Mouse (Mus musculus): ENCODE measurements around the gene Trim65. TPM values are rescaled to one million over a fixed set of nuclear protein-coding genes. Genes with fewer than 3 reads are reported as not detected.

The Trim65 gene
- polyA plus RNA-seq, 1 experiment from 2014 or later: 2.8 TPM

DNA sequence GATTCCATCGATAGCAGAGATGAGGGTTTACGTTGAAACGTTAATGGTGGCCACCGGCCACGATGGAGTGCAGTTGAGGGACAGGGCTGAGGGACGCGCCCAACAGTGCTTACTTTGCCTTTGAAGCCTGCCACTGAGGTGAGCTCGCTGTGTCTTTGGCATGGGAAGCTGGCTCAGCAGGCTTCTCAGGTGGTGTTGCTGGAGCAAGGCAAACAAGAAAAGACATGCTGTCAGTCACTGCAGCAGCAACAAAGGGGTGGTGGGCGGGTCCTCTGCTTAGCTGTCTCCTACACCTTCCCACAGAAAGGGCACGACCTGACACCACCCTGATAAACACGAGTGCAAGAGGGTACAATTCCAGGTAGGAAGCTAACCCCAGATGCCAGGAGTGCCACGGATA is 30.4 kb upstream of the Trim65 start:
- peaks cover 85% of the 10 kb centered on the region for H3K36me3 ChIP-seq
- no peaks in the 10 kb centered on the region for H3K9me3 ChIP-seq
- H3K4me2 ChIP-seq: no peak overlapping the region
- H3K4me1 ChIP-seq: peaks cover 12% of the 10 kb centered on the region
- H3K9ac ChIP-seq: no peak overlapping the region
- ATAC-seq (ENCODE audit: insufficient number of reproducible peaks, insufficient read depth, low FRiP score, low TSS enrichment, low read depth): no peak
- H3K27ac ChIP-seq: peak overlapping the region; percentile 48
- H3K27me3 ChIP-seq: no peaks in the 10 kb centered on the region
- WGBS: 56% methylated on average over 12 of the region's 12 CpGs
- H3K4me3 ChIP-seq: no peak overlapping the region

DNA sequence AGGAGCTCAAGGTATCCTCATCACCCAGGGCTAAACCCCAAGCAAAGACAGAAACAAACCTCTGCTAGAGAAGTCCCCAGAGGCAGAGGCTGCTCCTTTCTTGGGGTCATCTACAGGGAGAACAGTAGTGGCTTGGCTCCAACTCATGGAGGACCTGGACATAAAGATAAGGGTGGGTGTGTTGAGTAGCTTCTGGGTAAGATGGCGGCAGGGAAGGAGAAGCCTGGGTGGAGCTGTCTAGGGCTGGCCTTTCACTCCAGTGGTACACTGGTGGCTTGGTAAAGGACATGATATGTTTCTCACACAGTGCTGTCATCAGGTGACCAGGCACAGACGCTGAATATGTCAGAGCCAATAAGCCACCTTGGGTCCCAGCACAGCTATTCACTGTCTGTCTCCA is 20.0 kb upstream of the Trim65 start:
- Histone ChIP-seq H3K27ac (no peak overlapping the region), H3K4me1 (no peaks in the 10 kb centered on the region), H3K4me3 (no peak overlapping the region), H3K9me3 (no peaks in the 10 kb centered on the region), H3K9ac (no peak overlapping the region), H3K36me3 (peaks cover 99% of the 10 kb centered on the region), H3K27me3 (no peaks in the 10 kb centered on the region), H3K4me2 (no peak overlapping the region)
- WGBS: 93% methylated on average over 2 of the region's 2 CpGs
- no peak for ATAC-seq (ENCODE audit: insufficient number of reproducible peaks, insufficient read depth, low FRiP score, low TSS enrichment, low read depth)

- 77% methylated on average over 6 of the region's 6 CpGs for WGBS
- Histone ChIP-seq H3K4me3 (no peak overlapping the region), H3K9ac (no peak overlapping the region; the same call in 1 of the 2 replicates), H3K9me3 (no peaks in the 10 kb centered on the region), H3K36me3 (peaks cover 100% of the 10 kb centered on the region), H3K4me2 (no peak overlapping the region), H3K27me3 (no peaks in the 10 kb centered on the region), H3K27ac (no peak overlapping the region), H3K4me1 (no peaks in the 10 kb centered on the region)
- no peak for ATAC-seq (ENCODE audit: insufficient number of reproducible peaks, insufficient read depth, low FRiP score, low TSS enrichment, low read depth)
Observed at GRCm38 (mm10) chr11:116149341-116149740, 18.4 kb upstream of the Trim65 start.

- 69% methylated on average over 20 of the region's 20 CpGs for WGBS
- Histone ChIP-seq H3K9ac (peak overlapping the region; percentile 11; the same call in 1 of the 2 replicates), H3K4me1 (no peaks in the 10 kb centered on the region), H3K36me3 (peaks cover 100% of the 10 kb centered on the region), H3K9me3 (no peaks in the 10 kb centered on the region), H3K27me3 (no peaks in the 10 kb centered on the region), H3K4me3 (no peak overlapping the region), H3K4me2 (no peak overlapping the region), H3K27ac (no peak overlapping the region; the same call in 1 of the 2 replicates)
- ATAC-seq (ENCODE audit: insufficient number of reproducible peaks, insufficient read depth, low FRiP score, low TSS enrichment, low read depth): no peak
Observed at GRCm38 (mm10) chr11:116148761-116149221, 17.9 kb upstream of the Trim65 start.

GRCm38 (mm10) chr11:116146294-116146985 is 15.5 kb upstream of the Trim65 start:
- Histone ChIP-seq H3K4me1 (no peaks in the 10 kb centered on the region), H3K27ac (no peak overlapping the region), H3K27me3 (no peaks in the 10 kb centered on the region), H3K9me3 (no peaks in the 10 kb centered on the region), H3K36me3 (peaks cover 99% of the 10 kb centered on the region), H3K4me3 (no peak overlapping the region), H3K4me2 (no peak overlapping the region), H3K9ac (no peak overlapping the region)
- no peak for ATAC-seq (ENCODE audit: insufficient number of reproducible peaks, insufficient read depth, low FRiP score, low TSS enrichment, low read depth)
- 77% methylated on average over 25 of the region's 25 CpGs for WGBS

GRCm38 (mm10) chr11:116145481-116146293 is 14.8 kb upstream of the Trim65 start:
- peaks cover 92% of the 10 kb centered on the region for H3K36me3 ChIP-seq
- peak overlapping the region; percentile 32; the same call in 1 of the 2 replicates for H3K9ac ChIP-seq
- WGBS: 61% methylated on average over 18 of the region's 18 CpGs
- H3K27me3 ChIP-seq: no peaks in the 10 kb centered on the region
- H3K4me1 ChIP-seq: no peaks in the 10 kb centered on the region
- no peak overlapping the region for H3K4me2 ChIP-seq
- H3K4me3 ChIP-seq: no peak overlapping the region
- no peaks in the 10 kb centered on the region for H3K9me3 ChIP-seq
- ATAC-seq (ENCODE audit: insufficient number of reproducible peaks, insufficient read depth, low FRiP score, low TSS enrichment, low read depth): no peak
- no peak overlapping the region for H3K27ac ChIP-seq

DNA sequence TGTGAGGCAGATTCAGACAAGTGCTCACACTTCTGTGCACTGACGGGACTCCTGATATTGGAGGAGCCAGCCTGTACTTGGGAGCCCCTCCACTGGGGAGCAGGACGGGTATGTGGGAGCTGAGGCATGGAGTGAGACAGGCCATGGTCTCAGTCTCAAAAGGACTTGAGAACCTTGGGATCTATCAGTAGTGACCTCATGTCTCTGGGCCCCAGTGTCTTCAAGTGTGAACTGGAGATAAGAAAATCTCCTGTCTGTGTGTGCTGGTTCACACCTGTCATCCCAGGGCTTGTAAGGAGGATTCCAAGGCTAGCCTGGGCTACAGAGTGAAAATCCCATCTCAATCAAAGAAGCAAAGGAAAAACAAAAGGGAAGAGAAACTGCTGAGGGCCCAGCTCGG is 12.5 kb upstream of the Trim65 start:
- H3K4me2 ChIP-seq: no peak overlapping the region
- 86% methylated on average over 3 of the region's 3 CpGs for WGBS

GRCm38 (mm10) chr11:116142211-116142991 is 11.5 kb upstream of the Trim65 start:
- 48% methylated on average over 10 of the region's 10 CpGs for WGBS
- no peaks in the 10 kb centered on the region for H3K27me3 ChIP-seq
- no peak overlapping the region for H3K4me3 ChIP-seq
- H3K4me1 ChIP-seq: peaks cover 14% of the 10 kb centered on the region
- H3K27ac ChIP-seq: peak overlapping the region; percentile 1; the same call in 1 of the 2 replicates
- no peak overlapping the region for H3K4me2 ChIP-seq
- H3K9me3 ChIP-seq: no peaks in the 10 kb centered on the region
- ATAC-seq (ENCODE audit: insufficient number of reproducible peaks, insufficient read depth, low FRiP score, low TSS enrichment, low read depth): no peak
- H3K9ac ChIP-seq: no peak overlapping the region
- peaks cover 59% of the 10 kb centered on the region for H3K36me3 ChIP-seq

More for the DNA sequence above, 12.5 kb upstream of the Trim65 start:
- no peak overlapping the region for H3K27ac ChIP-seq
- H3K36me3 ChIP-seq: peaks cover 70% of the 10 kb centered on the region
- H3K9ac ChIP-seq: no peak overlapping the region
- no peaks in the 10 kb centered on the region for H3K9me3 ChIP-seq
- no peak for ATAC-seq (ENCODE audit: insufficient number of reproducible peaks, insufficient read depth, low FRiP score, low TSS enrichment, low read depth)
- no peaks in the 10 kb centered on the region for H3K27me3 ChIP-seq
- H3K4me3 ChIP-seq: no peak overlapping the region
- peaks cover 6% of the 10 kb centered on the region; the same call in 1 of the 2 replicates for H3K4me1 ChIP-seq

DNA sequence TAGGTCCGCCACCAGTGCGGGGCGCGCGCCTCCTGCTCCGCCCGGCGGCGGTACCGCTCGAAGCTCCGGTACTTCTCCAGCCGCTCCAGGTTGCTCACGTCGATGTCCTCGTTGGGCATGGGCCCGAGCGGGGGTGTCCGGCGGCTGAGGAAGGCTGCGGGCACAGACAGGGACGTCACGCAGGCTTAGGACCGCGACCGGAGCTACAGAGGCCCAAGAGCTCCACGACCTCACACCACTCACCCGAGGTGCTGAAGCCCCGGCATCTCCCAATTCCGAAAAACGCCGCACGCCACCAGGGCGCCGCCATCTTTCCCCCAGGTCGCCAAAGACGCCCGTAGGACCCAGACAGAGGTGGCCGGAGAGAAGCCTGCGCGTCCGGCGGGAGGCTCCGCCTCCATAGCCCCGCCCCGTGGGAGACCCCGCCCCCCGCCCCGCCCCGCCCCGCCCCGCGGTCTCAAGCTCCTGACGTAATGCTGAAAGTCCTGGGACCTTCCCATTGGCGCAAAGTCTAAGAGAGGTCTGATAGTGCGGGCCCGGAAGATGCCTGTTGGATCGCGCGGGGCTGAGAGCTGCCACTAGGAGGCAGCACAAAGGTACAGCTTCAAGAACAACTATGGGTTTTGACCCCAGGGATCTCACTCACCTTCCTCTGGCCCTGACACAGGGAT is 7.7 kb upstream of the Trim65 start, which contains the start of gene Mrpl38:
Gene Mrpl38, minus strand, starts transcription at position 401 of the 671 bp plus-strand sequence.
- Histone ChIP-seq H3K27ac (peak within 1 kb of the TSS; percentile 69), H3K27me3 (no peaks in the 10 kb centered on the region), H3K36me3 (peaks cover 46% of the 10 kb centered on the region), H3K4me3 (peak within 1 kb of the TSS; percentile 92), H3K4me1 (peaks cover 17% of the 10 kb centered on the region), H3K4me2 (peak within 1 kb of the TSS; percentile 76), H3K9ac (peak within 1 kb of the TSS; percentile 88), H3K9me3 (no peaks in the 10 kb centered on the region)
- peak; percentile 92 for ATAC-seq (ENCODE audit: insufficient number of reproducible peaks, insufficient read depth, low FRiP score, low TSS enrichment, low read depth)
- WGBS: under 1% methylated on average over 60 of the region's 60 CpGs

DNA sequence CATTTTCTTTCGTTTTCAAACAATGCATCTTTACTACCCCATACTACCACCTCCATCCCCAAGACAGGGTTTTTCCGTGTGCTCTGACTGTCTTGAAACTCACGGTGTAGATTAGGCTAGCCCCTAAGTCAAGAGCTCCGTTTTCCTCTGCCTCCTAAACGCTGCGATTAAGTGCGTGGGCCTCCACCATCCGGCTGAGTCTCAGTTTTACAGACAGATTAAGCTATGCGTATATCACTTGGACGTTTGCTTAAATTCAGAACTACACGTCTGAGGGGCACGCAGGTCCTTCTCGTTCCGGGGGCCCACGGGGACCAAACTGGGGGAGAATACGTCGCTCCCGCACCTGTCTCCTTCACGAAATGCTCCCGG is 7.2 kb upstream of the Trim65 start:
- H3K27me3 ChIP-seq: no peaks in the 10 kb centered on the region
- under 1% methylated on average over 20 of the region's 20 CpGs for WGBS
- H3K36me3 ChIP-seq: peaks cover 42% of the 10 kb centered on the region
- H3K9ac ChIP-seq: peak overlapping the region; percentile 88
- peak overlapping the region; percentile 69; the same call in 1 of the 2 replicates for H3K27ac ChIP-seq
- H3K4me3 ChIP-seq: peak overlapping the region; percentile 92
- ATAC-seq (ENCODE audit: insufficient number of reproducible peaks, insufficient read depth, low FRiP score, low TSS enrichment, low read depth): no peak
- H3K4me1 ChIP-seq: peaks cover 20% of the 10 kb centered on the region
- H3K4me2 ChIP-seq: peak overlapping the region; percentile 76
- no peaks in the 10 kb centered on the region for H3K9me3 ChIP-seq

GRCm38 (mm10) chr11:116134171-116134570 is 3.2 kb upstream of the Trim65 start:
- peaks cover 45% of the 10 kb centered on the region for H3K4me1 ChIP-seq
- H3K9ac ChIP-seq: no peak overlapping the region
- H3K9me3 ChIP-seq: no peaks in the 10 kb centered on the region
- no peak overlapping the region for H3K4me3 ChIP-seq
- peaks cover 43% of the 10 kb centered on the region for H3K36me3 ChIP-seq
- no peaks in the 10 kb centered on the region for H3K27me3 ChIP-seq
- ATAC-seq (ENCODE audit: insufficient number of reproducible peaks, insufficient read depth, low FRiP score, low TSS enrichment, low read depth): no peak
- no peak overlapping the region for H3K4me2 ChIP-seq
- H3K27ac ChIP-seq: no peak overlapping the region
- WGBS: 83% methylated on average over 10 of the region's 10 CpGs
